Mouse (Mus musculus) bone marrow macrophage, adult 2 months (primary cell): ENCODE data around the gene Bmf.

Source experiments
- CTCF ChIP-seq: IDR thresholded peaks from 2 replicates; pipeline ENCODE4 v1.5.1; 2012; ENCODE audit warnings: low read depth, mild to moderate bottlenecking, low read length, moderate library complexity
- POLR2A ChIP-seq: IDR thresholded peaks from 2 replicates; pipeline ENCODE4 v1.6.1; 2012; ENCODE audit warnings: mild to moderate bottlenecking, low read depth, low read length, borderline replicate concordance

GRCm38 (mm10) chr2:118542971-118543573, 6.4 kb downstream of the Bmf start:
- no peak for TF ChIP-seq POLR2A
- TF ChIP-seq CTCF = 0 out of 2 replicates have a peak, but pooled peaks have one; percentile 31
